Mouse (Mus musculus) forebrain, embryonic 13.5 days (tissue): ENCODE measurements around the gene Calhm6. TPM values are rescaled to one million over a fixed set of nuclear protein-coding genes. Genes with fewer than 3 reads are reported as not detected.
A peak's percentile ranks its signal among the peaks of the same experiment; 100 is the strongest.

Source experiments
- ATAC-seq: fragments of 200-750 bp; cut with Nextera tagmentation; 2 replicates; pipeline ENCODE4 v1.8.0; 2017
- H3K27ac ChIP-seq: fragments of 300-500 bp; sonication (generic); 2 replicates; pipeline ENCODE4 v1.5.1; 2015; ENCODE audit warnings: inconsistent platforms, mild to moderate bottlenecking, moderate library complexity
- H3K27me3 ChIP-seq: fragments of 300-500 bp; sonication (generic); 2 replicates; pipeline ENCODE4 v1.6.1; 2015; ENCODE audit warnings: mild to moderate bottlenecking, inconsistent platforms
- H3K36me3 ChIP-seq: fragments of 300-500 bp; sonication (generic); 2 replicates; pipeline ENCODE4 v1.6.1; 2015; ENCODE audit warnings: mild to moderate bottlenecking, inconsistent platforms; ENCODE audit not compliant: poor library complexity, severe bottlenecking
- H3K4me1 ChIP-seq: fragments of 300-500 bp; sonication (generic); 2 replicates; pipeline ENCODE4 v1.6.1; 2015; ENCODE audit warnings: inconsistent platforms
- H3K4me2 ChIP-seq: fragments of 300-500 bp; sonication (generic); 2 replicates; pipeline ENCODE4 v1.6.1; 2015; ENCODE audit warnings: inconsistent platforms, mild to moderate bottlenecking, moderate library complexity
- H3K4me3 ChIP-seq: fragments of 300-500 bp; sonication (generic); 2 replicates; pipeline ENCODE4 v1.5.1; 2015; ENCODE audit warnings: mild to moderate bottlenecking, inconsistent platforms
- H3K9ac ChIP-seq: fragments of 300-500 bp; sonication (generic); 2 replicates; pipeline ENCODE4 v1.6.1; 2015; ENCODE audit warnings: mild to moderate bottlenecking, inconsistent platforms
- H3K9me3 ChIP-seq: fragments of 300-500 bp; sonication (generic); replicated peaks from 2 replicates; pipeline ENCODE4 v1.6.1; 2016; ENCODE audit warnings: inconsistent platforms
- WGBS: fragments of 180-500 bp; shearing (Covaris S2); methylation state at CpG from one replicate; pipeline ENCODE4 v1.1.7; 2015; 5-methylcytosine and 5-hydroxymethylcytosine counted together
- polyA plus RNA-seq: library from polyadenylated mRNA; unstranded; fragments of >200 nt; fragmentation: Nextera tagmentation; extraction: Ambion mirVana; gene quantifications from 2 replicates; pipeline ENCODE4 v1.2.1, GENCODE M21; 2015

Calhm6 gene
- polyA plus RNA-seq, 1 experiment from 2014 or later, result 0.21 TPM

DNA sequence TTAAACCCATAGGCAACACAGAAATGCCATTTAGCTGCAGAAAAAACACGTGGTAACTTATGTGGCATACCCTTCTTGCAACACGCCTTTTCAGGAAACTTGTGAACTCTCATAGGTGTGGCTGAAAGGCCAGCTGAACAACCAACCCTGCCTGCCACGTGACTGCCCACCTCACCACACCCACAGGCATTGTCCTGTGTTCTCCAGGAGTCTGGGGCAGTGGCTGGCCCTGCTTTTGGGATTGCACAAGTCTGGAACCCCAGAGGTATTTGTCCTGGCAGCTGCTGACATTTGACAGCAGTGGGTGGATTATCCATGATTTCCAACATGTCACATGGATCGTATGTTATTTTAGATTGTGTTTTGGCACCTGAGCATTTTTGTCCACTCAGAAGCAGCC lies 12.0 kb upstream of the Calhm6 start:
- Histone ChIP-seq H3K9me3 (no peaks in the 10 kb centered on the region), H3K4me3 (no peak overlapping the region), H3K27me3 (no peaks in the 10 kb centered on the region), H3K4me2 (no peak overlapping the region), H3K4me1 (no peaks in the 10 kb centered on the region), H3K36me3 (no peaks in the 10 kb centered on the region), H3K9ac (no peak overlapping the region), H3K27ac (no peak overlapping the region)
- 76% methylated on average over 4 of the region's 4 CpGs for WGBS
- ATAC-seq, result no peak

DNA sequence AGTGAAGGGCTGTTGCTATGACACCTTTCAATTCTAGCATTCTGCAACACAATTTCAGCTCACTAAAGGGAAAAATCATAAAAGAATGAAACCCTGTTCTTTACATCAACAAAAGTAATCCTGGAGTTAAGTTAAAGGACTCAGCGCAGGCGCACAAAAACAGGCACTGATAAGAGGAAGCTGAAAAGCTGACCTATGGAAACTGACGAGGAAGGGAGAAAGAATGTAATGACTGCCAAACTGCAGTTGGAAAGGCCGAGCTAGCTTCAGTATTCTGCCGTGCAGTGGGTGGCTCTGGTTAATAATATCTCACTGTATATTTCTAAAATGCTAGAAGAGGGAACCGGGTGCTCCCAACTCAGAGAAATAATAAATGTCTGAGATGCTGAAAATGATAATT lies 10.2 kb upstream of the Calhm6 start:
- no peak for ATAC-seq
- 68% methylated on average over 6 of the region's 6 CpGs for WGBS
- no peaks in the 10 kb centered on the region for H3K36me3 ChIP-seq

DNA sequence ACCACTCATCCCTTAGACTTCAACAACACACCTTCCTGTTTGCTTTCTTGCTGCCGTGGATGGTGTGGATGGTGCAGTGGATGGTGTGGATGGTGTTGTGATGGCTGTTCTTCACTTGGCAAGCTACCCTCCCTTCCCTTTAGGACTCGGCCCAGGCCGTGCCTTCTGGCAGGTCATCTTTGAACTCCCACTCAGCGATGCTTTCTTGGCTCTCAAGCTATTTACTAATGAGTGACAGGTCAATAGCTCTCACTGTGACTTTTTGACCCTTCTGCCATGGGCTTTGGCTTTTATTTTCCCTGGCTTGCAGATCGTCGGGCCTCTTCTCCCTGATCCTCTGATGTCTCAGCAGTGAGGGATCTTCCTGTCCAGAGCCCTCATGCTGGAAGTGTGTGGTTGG lies 8.6 kb upstream of the Calhm6 start:
- Histone ChIP-seq H3K36me3 (no peaks in the 10 kb centered on the region), H3K4me1 (no peaks in the 10 kb centered on the region), H3K4me2 (no peak overlapping the region), H3K9ac (no peak overlapping the region), H3K4me3 (no peak overlapping the region), H3K27ac (no peak overlapping the region), H3K9me3 (no peaks in the 10 kb centered on the region), H3K27me3 (no peaks in the 10 kb centered on the region)
- no peak for ATAC-seq
- WGBS, result 34% methylated on average over 6 of the region's 6 CpGs

More for the DNA sequence above, 10.2 kb upstream of the Calhm6 start:
- H3K27ac ChIP-seq, result no peak overlapping the region
- H3K4me1 ChIP-seq, result no peaks in the 10 kb centered on the region
- no peak overlapping the region for H3K9ac ChIP-seq
- no peak overlapping the region for H3K4me3 ChIP-seq
- H3K4me2 ChIP-seq, result no peak overlapping the region
- H3K27me3 ChIP-seq, result no peaks in the 10 kb centered on the region
- H3K9me3 ChIP-seq, result no peaks in the 10 kb centered on the region

DNA sequence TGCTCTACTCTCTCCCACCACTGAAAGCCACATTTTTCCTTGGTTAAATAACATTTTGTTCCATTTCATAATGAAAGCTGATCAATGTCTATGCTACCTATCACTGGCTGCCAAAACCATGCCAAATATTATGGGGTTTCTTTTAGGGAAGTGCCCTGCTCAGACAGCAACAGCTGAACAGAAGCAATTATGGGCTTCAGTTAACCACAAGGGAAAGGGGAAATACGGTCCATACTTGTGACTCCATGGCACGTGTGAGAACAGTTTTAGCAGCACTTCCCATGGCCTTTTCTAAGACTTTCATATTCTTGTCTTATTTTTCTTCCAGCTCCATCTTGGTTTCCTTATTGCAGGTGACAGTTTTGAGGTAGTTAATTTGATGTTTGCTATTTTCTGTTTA lies 3.6 kb upstream of the Calhm6 start:
- 86% methylated on average over 2 of the region's 2 CpGs for WGBS
- Histone ChIP-seq H3K4me1 (peaks cover 8% of the 10 kb centered on the region), H3K4me3 (no peak overlapping the region), H3K9ac (no peak overlapping the region), H3K36me3 (no peaks in the 10 kb centered on the region), H3K4me2 (no peak overlapping the region), H3K27me3 (no peaks in the 10 kb centered on the region; the same call in 1 of the 2 replicates), H3K27ac (no peak overlapping the region), H3K9me3 (no peaks in the 10 kb centered on the region)
- ATAC-seq, result no peak

DNA sequence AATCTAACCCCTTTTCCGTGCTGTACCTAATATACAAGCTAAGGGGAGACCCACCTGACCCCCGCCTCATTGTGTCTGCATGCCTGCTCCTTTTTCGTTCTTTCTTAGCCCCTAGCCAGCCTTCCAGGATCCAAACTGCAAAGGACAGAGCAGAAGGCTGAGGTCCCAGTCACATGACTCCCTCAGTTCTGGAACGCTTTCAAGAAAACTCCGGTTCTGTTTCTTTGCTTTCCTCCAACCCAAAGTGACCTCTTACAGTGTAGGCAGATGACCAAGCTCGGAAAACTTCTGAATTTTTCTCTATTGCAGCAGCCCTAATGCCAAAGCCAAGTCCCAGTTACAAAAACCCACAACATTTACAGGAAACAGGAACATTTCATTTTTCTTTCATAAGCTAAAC lies 607 bp upstream of the Calhm6 start:
- Histone ChIP-seq H3K4me1 (peaks cover 8% of the 10 kb centered on the region), H3K27ac (no peak overlapping the region), H3K4me2 (no peak overlapping the region), H3K9me3 (no peaks in the 10 kb centered on the region), H3K9ac (no peak overlapping the region), H3K36me3 (no peaks in the 10 kb centered on the region), H3K4me3 (no peak overlapping the region), H3K27me3 (peaks cover 2% of the 10 kb centered on the region; the same call in 1 of the 2 replicates)
- ATAC-seq, result no peak
- WGBS, result 90% methylated on average over 6 of the region's 6 CpGs

DNA sequence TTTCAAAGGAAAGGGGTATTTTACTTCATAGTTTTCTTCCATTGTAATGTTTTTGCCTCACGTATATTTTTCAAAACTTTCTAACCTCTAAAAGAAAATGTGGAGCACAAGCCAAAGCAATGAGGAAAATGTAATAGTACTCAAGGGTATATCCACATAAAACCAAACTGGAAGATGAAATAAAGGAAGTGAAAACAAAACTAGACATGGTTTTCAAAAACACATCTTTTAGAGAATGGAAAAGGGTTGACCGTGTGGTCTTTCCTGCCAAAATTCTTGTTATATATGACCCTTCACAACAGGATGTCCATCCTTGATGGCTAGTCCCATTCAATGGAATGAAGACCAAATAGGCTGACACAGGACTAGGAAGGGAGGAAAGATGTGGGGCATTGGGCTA lies 9.4 kb downstream of the Calhm6 start:
- Histone ChIP-seq H3K36me3 (no peaks in the 10 kb centered on the region), H3K4me2 (no peak overlapping the region), H3K27ac (no peak overlapping the region), H3K4me1 (no peaks in the 10 kb centered on the region), H3K27me3 (no peaks in the 10 kb centered on the region), H3K4me3 (no peak overlapping the region), H3K9ac (no peak overlapping the region), H3K9me3 (no peaks in the 10 kb centered on the region)
- WGBS, result 92% methylated on average over 2 of the region's 2 CpGs
- no peak for ATAC-seq

DNA sequence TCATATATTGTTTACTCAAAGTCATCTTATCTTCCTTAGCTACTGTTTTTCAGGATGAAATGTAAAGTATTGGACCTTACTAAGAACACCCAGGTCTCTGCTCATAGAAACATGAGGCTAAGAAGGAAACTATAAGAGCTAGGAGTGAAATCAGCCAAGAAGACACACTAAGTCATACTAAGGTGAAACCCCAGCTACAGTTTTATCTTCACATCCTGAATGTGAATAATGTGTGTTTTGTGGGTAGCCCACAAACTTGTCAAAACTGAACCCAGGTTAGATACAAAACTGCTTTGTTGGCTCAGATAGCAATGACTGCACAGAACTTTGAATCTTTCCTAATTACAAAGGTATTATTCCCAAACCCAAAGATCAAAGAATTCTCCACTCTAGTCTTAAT lies 10.0 kb downstream of the Calhm6 start:
- Histone ChIP-seq H3K9me3 (no peaks in the 10 kb centered on the region), H3K9ac (no peak overlapping the region), H3K36me3 (no peaks in the 10 kb centered on the region), H3K4me2 (no peak overlapping the region), H3K27ac (no peak overlapping the region), H3K4me3 (no peak overlapping the region), H3K4me1 (no peaks in the 10 kb centered on the region), H3K27me3 (no peaks in the 10 kb centered on the region)
- no peak for ATAC-seq

DNA sequence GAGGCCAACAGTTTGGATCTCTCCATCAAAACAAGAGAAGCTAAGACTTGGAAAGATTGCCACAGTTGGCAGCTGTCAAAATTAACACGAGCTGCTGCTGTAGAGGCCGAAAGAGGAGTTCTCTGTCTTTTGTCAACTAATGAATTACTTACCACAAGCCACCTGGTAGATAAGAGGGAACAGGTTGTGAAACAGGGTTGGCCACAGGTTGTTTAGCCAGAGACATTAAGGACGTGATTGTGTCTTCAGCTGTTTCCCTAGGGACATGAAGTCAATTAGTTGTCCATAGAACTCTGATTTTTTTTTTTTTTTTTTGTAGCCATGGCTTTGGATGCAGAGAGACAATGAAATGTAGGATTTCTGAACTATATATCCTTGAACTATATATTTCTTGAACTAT lies 10.7 kb downstream of the Calhm6 start:
- no peak for ATAC-seq
- Histone ChIP-seq H3K9me3 (no peaks in the 10 kb centered on the region), H3K9ac (no peak overlapping the region), H3K36me3 (no peaks in the 10 kb centered on the region), H3K4me2 (no peak overlapping the region), H3K27me3 (no peaks in the 10 kb centered on the region), H3K27ac (no peak overlapping the region), H3K4me1 (no peaks in the 10 kb centered on the region), H3K4me3 (no peak overlapping the region)
- WGBS, result 67% methylated on average over 3 of the region's 3 CpGs

DNA sequence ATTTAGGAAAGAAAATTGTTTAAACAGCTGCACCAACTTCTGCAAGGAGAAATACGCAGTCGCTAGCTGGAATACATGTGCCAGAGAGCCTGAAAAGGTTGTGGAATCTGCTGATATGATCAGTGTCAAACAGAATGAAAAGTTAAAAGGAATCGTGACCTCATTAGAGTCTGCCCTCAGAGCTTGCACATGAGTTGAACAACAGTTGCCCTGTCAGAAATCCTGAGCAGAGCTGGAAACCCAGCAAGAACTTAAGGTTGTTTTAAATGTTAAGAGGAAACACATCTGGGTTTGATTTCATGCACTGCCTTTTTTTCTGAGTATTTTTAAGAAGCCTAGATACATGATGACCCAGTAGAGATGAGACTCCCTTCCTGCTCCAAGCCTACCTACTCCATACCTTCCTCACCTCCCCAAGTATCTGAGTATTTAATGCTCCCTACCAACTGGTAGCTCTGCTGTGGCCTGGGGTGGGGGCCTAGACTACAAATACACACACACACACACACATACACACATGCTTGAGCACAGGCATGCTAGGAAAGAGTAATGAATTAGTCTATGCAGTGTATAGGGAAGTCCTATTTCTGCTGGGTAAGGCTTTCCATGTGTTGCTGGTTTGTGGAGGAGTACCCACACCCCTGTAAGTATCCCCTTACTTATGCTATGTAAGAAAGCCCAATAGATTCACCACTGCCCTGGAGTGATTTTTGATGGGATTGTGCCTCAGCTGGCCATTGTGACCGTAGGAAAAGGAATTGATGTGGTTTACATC lies 15.6 kb downstream of the Calhm6 start:
- H3K9ac ChIP-seq, result no peak overlapping the region
- H3K4me2 ChIP-seq, result no peak overlapping the region
- H3K27ac ChIP-seq, result no peak overlapping the region
- no peak overlapping the region for H3K4me3 ChIP-seq
- no peak for ATAC-seq
- no peaks in the 10 kb centered on the region for H3K4me1 ChIP-seq
- no peaks in the 10 kb centered on the region for H3K36me3 ChIP-seq
- H3K27me3 ChIP-seq, result no peaks in the 10 kb centered on the region
- WGBS, result 89% methylated on average over 4 of the region's 4 CpGs
- H3K9me3 ChIP-seq, result no peaks in the 10 kb centered on the region

DNA sequence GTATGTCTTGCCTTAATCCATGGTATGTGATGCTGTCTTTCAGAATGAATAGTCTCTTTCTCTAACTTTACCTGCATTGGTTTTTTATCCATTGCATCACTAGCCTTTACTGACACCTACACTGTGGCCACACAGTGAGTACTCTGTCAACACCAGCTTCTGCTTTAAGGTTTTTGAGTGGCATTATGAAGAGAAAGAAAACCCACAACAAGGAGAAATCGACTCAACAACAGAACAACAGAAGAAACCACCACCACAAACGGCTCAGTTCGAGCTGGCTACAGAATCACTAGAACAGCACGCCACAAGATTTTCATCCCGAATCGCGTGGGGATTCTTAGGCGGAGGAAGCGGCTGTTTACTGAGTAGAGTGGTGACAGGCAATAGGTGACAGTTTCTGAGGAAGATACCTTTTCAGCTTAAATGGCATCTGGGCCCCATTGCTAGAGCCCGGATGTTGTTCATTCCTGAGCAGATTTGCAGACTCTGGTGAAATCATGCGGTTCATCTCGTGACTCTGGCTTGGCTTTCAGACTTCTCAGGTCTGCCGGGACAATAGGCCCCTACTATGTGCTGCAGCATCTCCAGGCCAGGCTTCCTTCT lies 16.8 kb downstream of the Calhm6 start:
- Histone ChIP-seq H3K4me2 (no peak overlapping the region), H3K36me3 (no peaks in the 10 kb centered on the region), H3K9ac (no peak overlapping the region), H3K9me3 (no peaks in the 10 kb centered on the region), H3K27me3 (no peaks in the 10 kb centered on the region), H3K4me1 (no peaks in the 10 kb centered on the region), H3K27ac (no peak overlapping the region), H3K4me3 (no peak overlapping the region)
- no peak for ATAC-seq
- WGBS, result 86% methylated on average over 13 of the region's 13 CpGs

DNA sequence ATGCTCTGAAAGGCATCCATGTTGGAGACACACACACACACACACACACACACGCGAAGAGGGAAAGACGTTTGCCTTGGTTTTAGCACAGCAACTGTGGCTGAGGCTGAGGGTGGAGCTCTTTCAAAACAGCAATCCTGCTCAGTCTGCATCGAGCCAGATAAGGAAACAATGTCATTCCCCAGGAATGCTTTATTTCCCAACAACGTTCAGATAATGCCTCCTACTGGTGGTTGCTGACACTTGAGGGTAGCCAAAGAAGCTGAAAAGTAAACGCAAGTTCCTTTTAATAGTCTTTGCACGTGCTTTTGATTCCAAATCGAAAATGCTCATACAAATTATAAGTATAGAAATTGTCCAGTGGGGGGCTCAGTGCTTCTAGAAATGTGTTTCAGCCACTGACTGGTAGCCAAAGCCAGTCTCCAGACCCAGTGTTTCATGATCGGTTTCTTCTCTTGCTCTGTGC lies 31.3 kb downstream of the Calhm6 start, which contains the start of gene Calhm5:
Calhm5 (minus strand) TSS at position 102 of the 466 bp plus-strand sequence.
- Histone ChIP-seq H3K9me3 (no peaks in the 10 kb centered on the region), H3K4me3 (0 out of 2 replicates have a peak within 1 kb of the TSS, but pooled peaks have one; percentile 3), H3K4me1 (no peaks in the 10 kb centered on the region), H3K36me3 (no peaks in the 10 kb centered on the region), H3K4me2 (peak within 1 kb of the TSS; percentile 42), H3K27ac (no peak within 1 kb of the TSS), H3K9ac (no peak within 1 kb of the TSS), H3K27me3 (no peaks in the 10 kb centered on the region)
- peak; percentile 73 for ATAC-seq
- WGBS, result 26% methylated on average over 9 of the region's 9 CpGs

DNA sequence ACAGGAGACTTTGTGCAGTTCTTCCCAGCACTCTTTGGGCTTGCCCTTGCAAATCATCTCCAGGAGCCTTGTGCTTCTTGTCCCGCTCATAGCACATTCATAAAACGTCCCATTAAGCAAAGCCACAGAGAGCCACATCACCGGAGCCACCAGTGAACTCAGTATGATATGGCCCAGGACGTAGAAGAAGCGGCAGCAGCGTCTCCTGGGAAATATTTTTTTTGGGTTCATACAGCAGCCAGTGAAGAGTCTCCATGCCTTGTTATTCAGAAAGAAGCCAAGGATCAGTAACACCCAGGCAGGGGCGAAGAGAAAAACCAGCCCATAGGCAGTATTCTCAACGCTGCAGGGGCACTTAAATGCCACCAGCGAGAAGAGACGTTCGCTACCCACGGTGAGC lies 31.8 kb downstream of the Calhm6 start:
- Histone ChIP-seq H3K4me1 (no peaks in the 10 kb centered on the region), H3K9me3 (no peaks in the 10 kb centered on the region), H3K36me3 (no peaks in the 10 kb centered on the region), H3K27me3 (no peaks in the 10 kb centered on the region), H3K4me2 (peak overlapping the region; percentile 42), H3K9ac (no peak overlapping the region), H3K4me3 (0 out of 2 replicates have a peak overlapping the region, but pooled peaks have one; percentile 3), H3K27ac (no peak overlapping the region)
- peak; percentile 22 for ATAC-seq
- 58% methylated on average over 12 of the region's 12 CpGs for WGBS
